Mouse (Mus musculus) spleen, postnatal 4 days (tissue): Measurements from ENCODE around the gene Cnst.

Experiments used
- DNase-seq, 2 experiments: peaks; one replicate each; pipeline ENCODE4 v3.0.0; 2022; ENCODE audit warnings: low spot score in 2 of 2

The Cnst gene

DNA sequence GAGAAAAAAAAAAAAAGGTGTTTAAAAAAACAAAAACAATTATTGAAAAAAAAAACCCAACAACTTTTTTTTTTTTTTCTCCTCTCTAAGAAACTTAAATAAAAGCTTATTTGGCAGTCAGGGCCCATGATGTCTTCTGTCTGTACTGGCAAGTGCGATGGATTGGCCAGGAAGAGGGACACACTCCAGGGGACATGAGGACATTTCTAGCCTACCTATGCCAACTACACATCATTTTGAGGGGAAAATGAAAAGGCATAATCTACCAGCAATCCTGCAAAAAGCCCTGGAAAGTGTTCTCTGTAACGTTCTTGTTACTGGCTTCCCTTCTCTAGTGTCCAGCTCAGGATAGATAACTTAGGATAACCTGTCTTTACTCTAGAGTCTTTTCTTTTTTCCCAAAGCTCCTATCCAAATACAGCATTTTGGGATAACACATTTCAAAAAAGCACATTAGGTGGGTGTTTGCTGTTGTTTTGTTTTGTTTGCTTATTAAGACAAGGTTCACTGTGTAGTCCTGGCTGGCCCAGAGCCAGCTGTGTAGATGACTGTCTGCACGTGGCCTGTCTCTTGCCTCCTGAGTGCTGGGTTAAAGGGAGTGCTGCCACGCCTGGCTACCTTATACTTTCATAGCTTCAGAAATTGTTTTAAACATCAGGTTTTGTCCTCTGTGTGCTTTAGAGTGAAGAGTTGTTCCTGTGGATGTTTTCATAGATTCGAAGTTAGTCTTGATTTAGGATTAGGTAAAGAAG, 7.2 kb downstream of the Cnst start:
- no peak for DNase-seq

DNA sequence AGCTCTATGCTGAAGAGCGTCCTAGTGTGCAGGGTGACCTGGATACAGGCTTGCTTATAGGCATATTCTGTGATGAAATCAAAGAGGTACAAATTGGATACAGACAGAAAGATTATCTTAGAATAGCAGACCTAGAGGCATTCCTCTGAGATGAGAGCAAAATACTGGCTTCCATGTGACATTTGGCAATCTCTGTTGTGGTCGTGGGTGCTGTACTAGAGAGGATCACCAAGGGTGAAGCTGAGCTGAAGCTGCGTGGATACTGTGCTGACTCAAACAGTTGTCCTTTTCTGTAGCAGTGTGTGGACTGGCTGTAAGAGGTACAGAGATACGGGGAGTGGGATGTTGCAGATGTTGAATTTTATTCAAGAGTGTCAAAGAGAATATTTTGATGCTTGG, 7.8 kb downstream of the Cnst start:
- DNase-seq, result no peak

DNA sequence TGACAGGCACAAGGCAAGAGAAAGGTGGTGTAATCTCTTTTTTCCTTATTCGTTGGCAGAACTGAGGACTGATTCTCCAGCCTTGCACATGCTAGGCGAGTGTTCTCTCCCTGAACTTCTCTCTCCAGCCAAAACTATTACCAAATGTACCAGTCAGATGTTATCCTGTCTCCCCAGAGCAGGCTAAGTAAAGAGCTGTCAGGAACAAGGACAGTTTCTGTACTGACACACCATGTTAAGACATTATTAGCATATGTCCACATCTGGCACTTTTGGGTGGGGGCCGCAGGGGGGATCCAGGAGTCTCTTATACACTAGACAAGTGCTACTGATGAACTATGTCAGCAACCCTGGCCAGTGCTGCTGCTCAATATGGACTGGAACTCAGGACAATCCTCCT, 10.8 kb downstream of the Cnst start:
- no peak for DNase-seq

DNA sequence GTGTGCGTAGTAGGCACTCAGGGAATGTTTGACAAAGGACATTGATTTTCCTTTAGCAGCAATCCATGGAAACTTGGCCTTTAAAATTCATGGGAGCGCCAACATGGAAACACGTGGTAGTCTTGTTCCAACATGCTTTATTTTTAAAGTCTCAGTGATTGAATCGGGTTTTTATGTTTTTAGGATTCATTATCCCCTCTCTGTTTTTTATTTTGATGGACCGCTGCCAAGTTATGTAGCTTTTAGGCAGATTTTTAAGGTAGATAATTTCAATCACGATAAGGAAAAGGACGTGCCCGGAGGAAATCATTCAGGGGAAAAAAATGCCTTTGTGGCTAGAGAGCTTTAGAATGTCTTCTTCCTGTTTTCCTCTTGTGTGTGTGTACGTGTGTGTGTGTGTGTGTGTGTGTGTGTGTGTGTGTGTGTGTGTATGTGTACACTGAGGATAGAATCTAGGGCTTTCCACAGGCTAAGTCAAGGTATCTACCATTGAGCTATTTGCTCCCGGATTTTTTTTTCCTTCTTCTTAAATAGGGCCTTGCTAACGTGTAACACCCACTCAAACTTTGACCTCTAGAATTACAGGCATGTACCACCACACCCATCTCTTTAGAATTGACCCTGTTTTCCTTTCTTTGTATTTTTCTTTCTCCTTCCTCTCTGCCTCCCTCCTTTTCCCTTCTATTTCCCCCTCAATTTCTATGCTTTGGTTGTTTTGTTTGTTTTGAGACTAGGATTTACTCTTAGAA, 13.4 kb downstream of the Cnst start:
- no peak for DNase-seq

DNA sequence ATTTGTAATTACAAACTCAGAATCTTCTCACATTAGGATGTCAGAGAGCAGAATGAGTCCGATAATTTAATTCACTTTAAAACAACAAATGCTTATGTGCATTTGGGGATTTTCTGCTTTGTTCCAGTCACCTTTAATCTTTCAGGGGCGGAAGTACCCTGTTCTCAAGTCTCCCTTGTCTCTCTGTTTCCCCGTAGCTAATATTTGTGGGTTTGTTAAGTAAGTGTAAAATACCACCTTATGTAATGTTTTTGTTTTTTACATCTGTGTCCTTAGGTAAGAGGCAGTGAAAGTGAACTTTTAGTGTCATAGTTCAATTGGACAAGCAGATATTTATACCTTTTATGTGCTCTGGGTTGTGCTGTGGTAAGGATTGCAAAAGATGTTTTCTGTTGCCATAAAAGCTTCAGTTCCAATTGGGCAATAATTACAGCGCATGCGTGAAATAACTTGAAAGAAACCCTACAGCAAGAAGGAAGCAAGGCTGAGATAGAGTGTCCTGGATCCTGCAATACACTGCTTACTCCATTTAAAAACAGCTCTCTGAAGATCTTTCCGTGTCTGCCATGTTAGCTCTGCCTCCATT, 14.8 kb downstream of the Cnst start:
- DNase-seq, result no peak

DNA sequence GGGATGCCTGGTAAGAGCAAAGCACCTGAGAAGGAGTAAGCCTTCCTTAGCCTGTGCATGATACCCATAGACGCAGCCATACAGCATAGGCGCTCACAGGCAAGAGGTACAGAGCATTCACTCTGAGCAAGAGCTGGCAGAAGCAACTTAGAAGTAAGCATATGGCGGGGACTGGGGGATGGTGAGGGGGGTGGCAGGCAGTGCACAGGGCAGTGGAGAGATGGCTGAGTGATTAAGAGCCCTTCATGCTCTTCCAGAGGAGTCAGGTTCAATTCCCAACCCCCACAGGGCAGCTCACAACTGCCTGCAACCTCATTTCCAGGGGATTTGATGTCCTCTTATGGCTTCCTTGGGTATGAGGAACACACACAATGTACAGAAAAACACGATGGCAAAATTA, 17.0 kb downstream of the Cnst start:
- no peak for DNase-seq

- no peak for DNase-seq
These were observed 17.8 kb downstream of the Cnst start for GRCm38 (mm10) chr1:179563926-179564325.

DNA sequence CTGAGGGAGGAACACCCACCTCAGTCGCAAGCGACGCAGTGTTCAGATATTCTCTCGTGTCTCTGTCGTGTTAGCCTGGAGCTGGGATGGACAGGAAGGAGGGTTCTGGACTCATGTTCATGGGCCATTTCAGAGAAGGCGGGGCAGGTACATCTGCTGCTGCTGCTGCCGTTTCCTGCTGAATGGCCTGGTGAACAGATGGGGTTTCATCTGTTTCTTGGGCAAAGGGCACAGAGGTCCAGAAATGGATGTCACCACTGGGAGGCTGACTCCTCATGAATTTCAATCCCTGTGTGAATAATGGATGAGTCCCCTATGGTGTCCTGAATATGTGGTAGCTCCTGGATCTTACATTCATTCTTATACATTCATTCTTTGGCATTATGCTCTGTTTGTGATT, 21.4 kb downstream of the Cnst start:
- DNase-seq, result no peak

GRCm38 (mm10) chr1:179568690-179569398, 22.7 kb downstream of the Cnst start:
- no peak for DNase-seq

GRCm38 (mm10) chr1:179570482-179570881, 24.3 kb downstream of the Cnst start:
- no peak for DNase-seq

DNA sequence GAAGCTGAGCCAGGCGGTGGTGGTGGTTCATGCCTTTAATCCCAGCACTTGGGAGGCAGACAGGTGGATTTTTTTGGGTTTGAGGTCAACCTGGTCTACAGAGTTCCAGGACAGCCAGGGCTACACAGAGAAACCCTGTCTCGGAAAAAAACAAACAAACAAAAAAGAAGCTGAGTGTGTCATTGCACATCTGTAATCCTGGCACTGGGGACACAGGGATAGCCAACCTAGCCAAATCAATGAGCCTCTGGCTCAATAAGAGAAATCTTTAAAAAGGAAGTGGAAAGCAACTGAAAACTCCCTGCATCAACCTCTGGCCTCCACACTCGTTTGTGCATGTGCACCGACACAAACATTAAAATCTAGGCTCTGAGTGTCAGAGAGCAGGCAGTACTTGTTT, 25.5 kb downstream of the Cnst start:
- no peak for DNase-seq

DNA sequence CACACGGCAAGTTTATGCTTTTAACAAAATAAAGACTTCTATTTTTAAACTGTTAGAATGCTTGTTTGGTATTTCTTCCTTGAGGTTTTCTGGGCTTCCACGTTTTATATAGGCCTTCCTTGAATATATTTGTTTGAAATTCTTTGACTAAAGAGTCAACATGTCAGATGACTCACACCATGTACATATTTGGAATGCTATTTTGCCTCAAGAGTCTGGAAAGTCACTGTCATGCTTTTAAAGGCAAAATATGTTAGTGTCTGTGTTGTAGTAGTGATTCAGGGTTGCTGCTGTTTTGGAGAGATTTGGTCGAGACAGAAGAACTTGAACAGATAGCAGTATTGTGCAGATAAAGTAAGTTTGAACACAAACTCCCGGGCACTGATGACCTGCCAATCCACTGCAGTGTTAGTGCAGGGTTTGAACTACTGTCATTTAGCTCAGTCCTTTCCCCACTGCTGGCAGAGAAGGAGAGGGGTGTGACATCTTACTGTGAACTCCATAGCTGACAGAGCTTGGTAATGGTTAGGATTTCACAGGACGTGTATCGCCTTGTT, 27.6 kb downstream of the Cnst start:
- no peak for DNase-seq

- no peak for DNase-seq
These were observed 32.5 kb downstream of the Cnst start for GRCm38 (mm10) chr1:179578625-179579024.

DNA sequence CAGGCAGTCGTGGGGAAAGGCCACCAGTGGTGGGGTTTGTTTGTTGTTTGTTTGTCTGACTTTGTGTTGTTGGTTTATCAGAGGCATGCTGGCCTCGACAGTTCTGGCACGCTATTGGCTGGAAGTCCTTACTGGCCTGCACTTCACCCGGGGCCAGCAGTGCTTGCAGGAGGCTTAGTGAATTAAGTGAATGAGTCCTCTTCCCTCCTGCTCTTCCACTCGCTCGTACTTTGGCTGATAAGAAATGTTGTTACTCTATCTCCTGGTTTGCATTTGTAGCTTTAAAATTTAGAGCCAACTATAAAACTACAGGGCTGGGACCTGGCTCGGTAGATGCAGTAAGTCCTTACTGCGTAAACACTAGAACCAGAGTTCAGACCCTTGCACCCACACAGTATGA, 34.0 kb downstream of the Cnst start:
- DNase-seq, result no peak

DNA sequence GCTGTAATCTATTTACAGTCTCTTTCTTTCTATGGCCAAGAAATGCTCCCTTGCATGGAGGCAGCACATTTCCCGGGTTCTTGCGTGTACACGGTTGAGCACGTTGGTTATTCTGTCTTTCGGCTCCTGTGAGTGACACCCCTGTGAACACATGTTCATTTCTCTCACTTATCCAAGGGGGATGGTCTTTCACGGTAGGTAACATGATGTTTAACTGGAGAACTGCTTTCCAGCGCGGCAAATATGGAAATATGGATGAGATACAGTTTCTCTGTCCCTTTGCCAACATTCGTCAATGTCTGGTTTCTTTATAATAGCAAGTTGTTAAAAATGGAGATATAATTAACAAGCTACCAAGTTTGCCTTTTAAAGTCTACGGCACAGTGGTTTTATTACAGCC, 35.3 kb downstream of the Cnst start:
- no peak for DNase-seq

- no peak for DNase-seq
These were observed 35.9 kb downstream of the Cnst start for GRCm38 (mm10) chr1:179582021-179582433.

- DNase-seq, result no peak
These were observed 36.9 kb downstream of the Cnst start for GRCm38 (mm10) chr1:179583090-179583489.

- DNase-seq, result no peak
These were observed 38.0 kb downstream of the Cnst start for GRCm38 (mm10) chr1:179584220-179584619.

GRCm38 (mm10) chr1:179585646-179586045, 39.5 kb downstream of the Cnst start:
- DNase-seq, result no peak

DNA sequence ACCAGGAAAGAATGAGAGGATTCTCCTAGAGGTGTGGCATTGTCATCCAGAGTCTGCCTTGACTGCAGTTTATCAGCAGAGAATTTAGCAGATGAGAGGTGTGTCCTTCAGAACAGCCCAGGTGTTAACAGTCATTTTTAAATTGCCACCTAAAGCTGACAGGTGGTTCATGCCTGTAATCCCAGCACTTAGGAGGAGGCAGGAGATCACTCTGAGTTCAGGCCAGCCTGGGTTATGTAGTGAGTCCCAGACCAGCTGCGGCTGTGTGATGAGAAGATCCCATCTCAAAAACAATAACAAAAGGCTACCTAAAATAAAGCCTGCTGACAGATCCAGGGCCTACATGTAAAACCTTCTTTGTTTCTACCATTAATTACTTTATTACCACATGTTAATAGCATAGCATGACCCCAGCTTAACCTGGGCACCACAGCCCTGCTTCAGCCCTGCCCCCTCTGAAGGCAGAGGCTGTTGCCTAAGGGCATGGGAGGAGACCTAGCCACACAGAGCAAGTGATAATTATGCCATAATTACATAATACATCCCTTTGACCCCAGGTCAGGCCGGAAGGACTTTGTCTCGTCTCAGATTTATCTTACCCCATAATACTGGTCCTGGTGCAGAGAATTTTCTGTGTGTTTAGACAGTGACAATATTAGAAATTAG, 40.4 kb downstream of the Cnst start:
- no peak for DNase-seq

DNA sequence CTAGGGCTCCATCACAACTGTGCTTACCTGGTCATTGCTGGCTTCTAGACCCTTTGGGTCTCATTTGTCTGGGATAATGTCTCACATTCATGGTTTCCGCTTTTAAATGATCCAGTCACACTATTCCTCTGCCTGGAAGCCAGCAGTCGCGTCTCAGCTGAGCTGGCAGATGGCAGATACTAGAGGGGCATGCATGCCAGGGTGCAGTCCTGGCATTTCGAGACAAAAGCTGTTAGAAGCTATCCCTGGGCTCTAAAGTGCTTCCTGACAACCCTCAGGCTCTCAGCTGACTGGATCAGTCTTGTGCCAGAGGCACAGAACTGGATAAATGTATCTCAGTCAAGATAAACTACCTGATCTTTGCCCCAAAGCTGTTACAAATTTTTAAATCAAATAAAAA, 42.1 kb downstream of the Cnst start:
- no peak for DNase-seq

GRCm38 (mm10) chr1:179591639-179592038, 45.5 kb downstream of the Cnst start:
- DNase-seq, result no peak
